Mouse (Mus musculus): ENCODE results near the gene Foxf2.
A peak's percentile ranks its signal among the peaks of the same experiment; 100 is the strongest.

Gene Foxf2

DNA sequence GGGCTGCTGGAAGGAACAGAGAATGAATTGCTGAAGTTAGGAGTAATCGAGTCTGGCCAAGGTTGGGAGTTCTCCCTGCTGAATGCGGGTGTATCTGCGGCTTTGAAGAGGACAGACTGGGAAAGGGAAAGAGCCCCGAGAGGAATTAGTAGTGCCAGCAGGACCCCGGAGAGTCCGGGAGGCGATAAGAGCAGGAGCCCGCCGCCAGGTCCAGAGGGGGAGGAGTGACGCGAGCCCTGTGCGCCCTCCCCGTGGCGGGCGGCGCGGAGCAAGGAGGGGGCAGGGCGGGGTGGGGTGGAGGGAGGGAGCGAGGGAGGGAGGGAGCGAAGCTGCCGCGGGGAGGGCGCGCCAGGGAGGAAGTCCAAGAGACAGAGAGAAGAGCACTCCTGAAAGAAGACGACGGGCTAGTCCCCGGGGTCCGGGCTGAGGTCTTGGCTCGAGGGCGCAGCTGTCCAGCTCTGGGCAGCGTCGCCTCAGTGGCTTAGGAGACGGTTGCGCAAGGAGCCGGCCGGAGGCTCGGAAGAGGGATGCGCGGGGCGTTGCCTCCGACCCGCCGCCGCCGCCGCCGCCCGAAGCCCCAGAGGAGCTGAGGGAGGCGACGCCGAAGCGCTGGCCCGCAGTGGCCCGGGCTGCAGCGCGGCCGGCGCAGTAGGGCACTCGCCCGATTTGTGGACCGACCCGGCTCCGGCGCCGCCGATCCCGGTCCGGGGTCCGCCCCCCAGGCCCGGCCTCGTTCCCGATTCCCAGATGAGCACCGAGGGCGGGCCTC is at the start of gene Foxf2:
TSS of gene Foxf2 (plus strand) at position 484 of the 769 bp plus-strand sequence.
- DNase-seq (ENCODE audit: low spot score): peak; percentile 70

DNA sequence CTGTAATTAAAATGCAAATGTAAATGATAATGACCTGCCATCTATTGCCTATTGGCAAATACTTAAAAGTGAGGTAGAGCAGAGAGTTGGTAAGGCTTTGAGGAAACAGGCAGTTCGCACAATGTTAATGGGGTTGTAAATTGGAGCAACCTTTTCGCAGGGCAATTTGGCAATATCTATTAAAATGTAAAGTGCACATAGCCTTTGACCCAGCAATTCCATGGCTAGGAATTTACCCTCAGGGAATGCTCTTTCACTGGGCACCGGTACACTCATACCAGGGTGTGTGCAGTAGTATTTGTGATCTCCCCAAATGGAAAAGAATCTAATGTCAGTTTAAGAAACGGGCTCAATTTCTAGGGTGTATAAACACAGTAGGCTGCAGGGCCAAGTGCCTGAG is 48.9 kb upstream of the Foxf2 start:
- no peak for DNase-seq (ENCODE audit: low spot score)

DNA sequence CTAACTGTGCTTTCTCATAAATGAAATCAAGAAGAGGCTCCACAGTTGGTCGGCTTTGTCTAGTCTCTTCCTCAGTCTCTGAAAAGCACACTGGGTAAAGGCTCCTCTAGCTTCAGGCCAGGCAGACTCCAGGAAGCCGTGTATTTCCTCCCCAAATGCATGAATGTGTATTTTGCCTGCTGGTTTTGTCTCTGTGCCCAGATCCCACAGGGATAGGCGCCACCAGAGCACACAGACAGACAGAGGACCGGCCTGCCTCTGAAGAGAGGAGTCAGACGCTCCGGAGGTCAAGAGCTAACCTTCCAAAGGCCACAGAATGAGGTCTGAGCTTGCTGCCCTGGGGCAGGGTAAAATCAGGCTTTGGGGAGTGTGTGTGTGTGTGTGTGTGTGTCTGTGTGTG is 48.0 kb upstream of the Foxf2 start:
- peak; percentile 47 for DNase-seq (ENCODE audit: low spot score)

GRCm38 (mm10) chr13:31578389-31578788 is 47.2 kb upstream of the Foxf2 start:
- DNase-seq (ENCODE audit: low spot score): peak; percentile 53

- DNase-seq (ENCODE audit: low spot score): no peak
These were observed 45.8 kb upstream of the Foxf2 start for GRCm38 (mm10) chr13:31579866-31580265.

- DNase-seq (ENCODE audit: low spot score): peak; percentile 70
These were observed 38.3 kb upstream of the Foxf2 start for GRCm38 (mm10) chr13:31587341-31587740.

- DNase-seq (ENCODE audit: low spot score): peak; percentile 91
These were observed 26.0 kb upstream of the Foxf2 start for GRCm38 (mm10) chr13:31599576-31599975.

- no peak for DNase-seq (ENCODE audit: low spot score)
These were observed 21.7 kb upstream of the Foxf2 start for GRCm38 (mm10) chr13:31603964-31604363.

GRCm38 (mm10) chr13:31614724-31615465 is 10.7 kb upstream of the Foxf2 start:
- no peak for DNase-seq (ENCODE audit: low spot score)

DNA sequence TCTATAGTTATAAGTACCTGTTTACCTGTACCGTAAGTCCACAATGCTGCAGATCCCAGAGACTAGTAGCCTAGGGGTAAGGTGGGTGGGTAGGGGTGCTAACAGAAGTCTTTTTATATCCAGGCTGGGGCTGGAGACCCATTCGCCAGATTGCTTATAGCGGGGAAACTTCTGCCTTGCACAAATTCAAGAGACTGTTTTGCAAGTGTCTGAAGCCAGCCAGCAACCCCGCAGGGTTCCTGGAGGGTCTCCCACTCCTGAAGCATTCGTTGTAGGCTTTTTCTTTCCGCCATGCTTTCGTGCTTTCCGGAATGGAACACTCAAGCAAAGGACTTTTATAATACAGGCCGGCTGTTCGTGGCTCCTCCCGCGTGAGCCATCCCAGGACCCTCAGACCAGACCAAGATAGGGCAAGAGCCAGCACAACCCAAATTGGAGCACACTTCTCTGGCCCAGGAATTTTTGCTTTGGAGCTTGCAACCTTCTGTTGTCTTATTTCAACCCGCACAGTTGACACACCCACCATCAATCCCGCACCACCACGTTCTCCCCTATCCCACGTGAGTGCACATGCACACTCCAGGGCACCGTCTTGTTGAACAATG is 10.0 kb upstream of the Foxf2 start:
- no peak for DNase-seq (ENCODE audit: low spot score)

DNA sequence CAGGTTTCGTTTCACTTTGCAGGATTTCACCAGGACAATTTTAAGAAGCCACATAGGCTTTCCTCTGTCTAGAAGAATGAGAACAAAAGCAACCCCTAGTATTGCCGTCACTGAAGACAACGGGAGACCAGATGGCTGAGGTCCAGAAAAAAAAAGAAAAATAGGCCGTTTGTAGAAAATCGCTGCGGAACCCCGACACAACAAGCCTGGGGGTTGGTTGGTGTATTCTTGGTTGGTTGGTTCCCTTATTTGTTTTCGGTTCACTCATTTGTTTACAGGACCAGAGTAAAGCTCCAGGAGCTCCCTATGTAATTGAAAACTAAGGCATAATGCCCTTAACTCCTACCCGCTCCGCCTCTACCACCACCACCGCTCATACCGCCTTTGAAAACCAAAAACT is 7.6 kb upstream of the Foxf2 start:
- DNase-seq (ENCODE audit: low spot score): peak; percentile 36

- DNase-seq (ENCODE audit: low spot score): peak; percentile 82
These were observed 7.2 kb upstream of the Foxf2 start for GRCm38 (mm10) chr13:31618416-31618815.

GRCm38 (mm10) chr13:31618919-31619655 is 6.5 kb upstream of the Foxf2 start:
- DNase-seq (ENCODE audit: low spot score): no peak

- no peak for DNase-seq (ENCODE audit: low spot score)
These were observed 5.7 kb upstream of the Foxf2 start for GRCm38 (mm10) chr13:31619826-31620498.

DNA sequence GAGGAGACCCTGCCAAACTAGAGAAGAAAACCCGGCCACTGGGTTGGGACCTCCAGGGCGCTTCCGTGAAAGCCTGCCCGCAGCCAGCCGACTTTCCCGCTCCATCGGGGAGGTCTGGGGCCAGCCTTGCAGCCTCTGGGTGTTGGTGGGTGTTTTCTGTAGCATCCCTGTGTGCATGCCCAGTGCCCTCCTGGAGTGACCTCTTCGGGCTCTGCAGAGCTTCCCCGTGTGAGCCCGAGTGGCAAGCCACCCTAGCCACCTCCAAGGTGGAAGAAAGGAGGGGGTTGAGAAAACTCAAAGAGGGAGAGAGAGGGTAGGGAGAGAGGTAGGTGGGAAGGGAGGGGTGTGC is 5.1 kb upstream of the Foxf2 start:
- DNase-seq (ENCODE audit: low spot score): no peak

- no peak for DNase-seq (ENCODE audit: low spot score)
These were observed 4.7 kb upstream of the Foxf2 start for GRCm38 (mm10) chr13:31620937-31621336.

GRCm38 (mm10) chr13:31621741-31622140 is 3.9 kb upstream of the Foxf2 start:
- DNase-seq (ENCODE audit: low spot score): no peak

DNA sequence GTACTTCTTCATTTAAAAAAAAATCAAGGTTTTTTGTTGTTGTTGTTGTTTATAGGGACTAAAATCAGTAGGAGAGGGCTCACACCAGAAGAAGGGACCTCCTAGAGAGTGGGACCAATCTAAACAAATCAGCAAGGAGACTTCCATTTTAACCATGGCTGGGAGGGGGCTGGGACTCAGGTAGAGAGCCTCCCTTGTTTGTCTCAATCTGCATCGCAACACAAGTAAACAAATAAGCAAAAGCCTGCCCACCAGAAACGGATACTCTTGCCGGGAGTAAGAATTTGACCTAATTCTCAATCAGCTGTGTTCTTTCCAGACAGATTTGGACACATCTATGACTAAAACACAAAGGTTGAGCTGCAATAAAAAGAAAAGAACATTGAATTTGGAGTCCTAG is 3.2 kb upstream of the Foxf2 start:
- no peak for DNase-seq (ENCODE audit: low spot score)

DNA sequence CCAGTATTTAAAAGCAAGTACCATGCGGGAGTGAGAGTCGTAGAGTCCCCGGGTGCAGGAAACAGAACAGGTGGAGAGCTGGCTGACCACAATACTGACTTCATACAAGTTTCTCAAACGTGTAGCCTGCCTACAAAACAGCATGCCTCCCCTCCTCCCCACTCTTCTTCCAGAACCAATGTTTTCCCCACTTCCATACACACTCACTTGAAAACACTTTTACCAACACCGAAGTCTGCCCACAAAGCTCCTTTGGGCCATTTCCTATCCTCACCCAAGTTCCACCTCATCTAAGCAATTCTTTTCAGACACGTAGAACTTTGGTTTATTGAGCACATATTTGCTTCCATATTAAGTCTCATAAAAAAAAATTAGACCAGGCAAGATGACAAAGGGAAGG is 2.3 kb upstream of the Foxf2 start:
- DNase-seq (ENCODE audit: low spot score): no peak

- no peak for DNase-seq (ENCODE audit: low spot score)
These were observed 1.4 kb upstream of the Foxf2 start for GRCm38 (mm10) chr13:31623906-31624860.

- peak; percentile 33 for DNase-seq (ENCODE audit: low spot score)
These were observed 667 bp upstream of the Foxf2 start for GRCm38 (mm10) chr13:31624966-31625332.
